Mouse (Mus musculus): Measurements from ENCODE around the gene Zfp750.

DNA sequence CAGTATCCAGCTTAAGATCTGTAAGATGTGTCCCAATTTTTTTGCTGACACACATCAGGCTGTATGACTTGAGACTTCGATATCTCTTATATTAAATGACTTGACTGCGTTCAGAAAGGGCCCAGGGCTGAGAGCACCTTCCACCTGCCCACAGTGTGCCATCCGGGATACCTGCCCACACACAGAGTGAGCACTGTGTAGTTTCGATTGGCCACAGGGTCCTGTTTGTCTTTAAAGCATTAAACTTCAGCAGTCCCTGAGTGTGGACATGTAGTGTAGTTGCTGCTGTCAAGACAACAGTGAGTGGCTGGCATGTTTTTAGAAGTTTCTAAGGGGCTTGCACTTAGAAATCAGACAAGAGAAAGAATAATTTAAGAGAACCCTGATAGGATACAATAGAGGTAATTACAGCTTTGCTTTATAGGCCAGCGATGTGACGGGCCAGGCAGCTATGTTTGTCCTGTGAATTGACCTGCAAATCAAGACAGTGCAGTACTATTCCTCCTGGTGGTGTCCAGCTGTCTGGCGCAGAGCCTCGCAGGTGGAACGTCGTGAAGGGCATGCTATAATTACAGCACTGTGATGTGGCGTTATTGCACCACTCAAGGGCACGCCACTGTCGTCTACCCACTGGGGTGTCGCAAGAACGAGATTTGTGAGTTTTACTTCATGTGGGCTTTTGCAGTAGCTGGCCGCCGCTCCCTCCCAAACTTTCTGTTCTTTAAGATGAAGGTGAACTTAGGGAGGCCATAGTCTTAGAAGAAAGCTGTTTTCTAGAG, 1.3 kb downstream of the Zfp750 start:
- TF ChIP-seq CTCF (conservative IDR thresholded peaks at IDR 0.05; ENCODE audit: low read length) (no peak), NANOG (IDR thresholded peaks at IDR 0.05; ENCODE audit: borderline replicate concordance, low read length) (no peak)
